Mouse (Mus musculus): Measurements from ENCODE around the gene Gm10715.
"Not testable (repeated sequence)": the region's sequence is repeated elsewhere in the genome, so short reads cannot be mapped to it uniquely, and the experiment has no call there.

- not testable (repeated sequence) for TF ChIP-seq SRF (IDR thresholded peaks at IDR 0.05; ENCODE audit: control insufficient read depth, insufficient read length, low read depth); USF1 (IDR thresholded peaks at IDR 0.05; ENCODE audit: low read depth); MYOD1 (IDR thresholded peaks at IDR 0.05; ENCODE audit: control insufficient read depth in 1 of 3, insufficient read length in 2 of 3, low read depth in 2 of 3); TCF12 (IDR thresholded peaks at IDR 0.05; ENCODE audit: insufficient read depth, poor library complexity, severe bottlenecking); POLR2A (IDR thresholded peaks at IDR 0.05; ENCODE audit: insufficient read length, low read depth); POLR2AphosphoS2 (IDR thresholded peaks at IDR 0.05; ENCODE audit: insufficient read length, low read depth); MAX (IDR thresholded peaks at IDR 0.05; ENCODE audit: low read depth); MYOG (IDR thresholded peaks at IDR 0.05; ENCODE audit: control insufficient read depth in 1 of 3, insufficient read depth in 1 of 3, insufficient read length in 2 of 3, low read depth in 2 of 3); E2F4 (IDR thresholded peaks at IDR 0.05; ENCODE audit: insufficient read depth); CEBPB (IDR thresholded peaks at IDR 0.05; ENCODE audit: insufficient read depth, poor library complexity, severe bottlenecking); REST (IDR thresholded peaks at IDR 0.05; ENCODE audit: insufficient read depth, insufficient read length); TCF3 (IDR thresholded peaks at IDR 0.05; ENCODE audit: insufficient read length, low read depth)
These were observed 10.5 kb upstream of the Gm10715 start for GRCm38 (mm10) chr9:3026136-3026535.
